Mouse (Mus musculus) lung, postnatal 4 days (tissue): ENCODE data around the gene Atp5j2.

Source experiments
- DNase-seq, 2 experiments: peaks; one replicate each; pipeline ENCODE4 v3.0.0; 2021

Gene Atp5j2

GRCm38 (mm10) chr5:145200387-145200786, 8.5 kb upstream of the Atp5j2 start:
- DNase-seq: no peak

- DNase-seq: peak; percentile 93
Measured at GRCm38 (mm10) chr5:145190875-145191798, 725 bp downstream of the Atp5j2 start.

GRCm38 (mm10) chr5:145190373-145190772, 1.5 kb downstream of the Atp5j2 start:
- DNase-seq: no peak

- no peak for DNase-seq
Measured at GRCm38 (mm10) chr5:145189416-145189815, 2.4 kb downstream of the Atp5j2 start.

GRCm38 (mm10) chr5:145185244-145185643, 6.6 kb downstream of the Atp5j2 start:
- no peak for DNase-seq

- DNase-seq: peak in 1 of 2 experiments; percentile 18
Measured at GRCm38 (mm10) chr5:145178461-145178980, 13.3 kb downstream of the Atp5j2 start.

- no peak for DNase-seq
Measured at GRCm38 (mm10) chr5:145167306-145167661, 24.6 kb downstream of the Atp5j2 start.

- peak; percentile 99 for DNase-seq
Measured at GRCm38 (mm10) chr5:145166536-145167305, 25.1 kb downstream of the Atp5j2 start, which contains the start of the genes Ptcd1 and Cpsf4. TSS of gene Ptcd1 (minus strand) at chr5:145167108. TSS of gene Cpsf4 (plus strand) at chr5:145167213.

- no peak for DNase-seq
Measured at GRCm38 (mm10) chr5:145165184-145165583, 26.7 kb downstream of the Atp5j2 start.

- DNase-seq: no peak
Measured at GRCm38 (mm10) chr5:145164710-145165109, 27.2 kb downstream of the Atp5j2 start.

- DNase-seq: no peak
Measured at GRCm38 (mm10) chr5:145161361-145161760, 30.5 kb downstream of the Atp5j2 start.

GRCm38 (mm10) chr5:145152690-145153089, 39.2 kb downstream of the Atp5j2 start:
- no peak for DNase-seq

- no peak for DNase-seq
Measured at GRCm38 (mm10) chr5:145149294-145149693, 42.6 kb downstream of the Atp5j2 start.

GRCm38 (mm10) chr5:145147748-145148147, 44.1 kb downstream of the Atp5j2 start:
- no peak for DNase-seq

GRCm38 (mm10) chr5:145140611-145141010, 51.3 kb downstream of the Atp5j2 start:
- no peak for DNase-seq

GRCm38 (mm10) chr5:145139571-145140519, 52.0 kb downstream of the Atp5j2 start, which contains the start of the genes Pdap1 and Bud31:
TSS of gene Pdap1 (minus strand) at chr5:145140238.
TSS of gene Bud31 (plus strand) at chr5:145140362.
- peak; percentile 96 for DNase-seq

- no peak for DNase-seq
Measured at GRCm38 (mm10) chr5:145138836-145139235, 53.0 kb downstream of the Atp5j2 start.
